6 mouse cellular contexts compared by ENCODE assay signal in genomic region chr3:97071916-97072315, GRCm38 (mm10).
DNase-seq lines count a peak whose midpoint lies in the region; ATAC-seq and TF ChIP-seq lines count a peak whose summit lies in the region.
"Not testable (repeated sequence)": the region's sequence is repeated elsewhere in the genome, so short reads cannot be mapped to it uniquely, and the experiment has no call there.

No protein-coding gene starts in this region.

- 52% methylated on average over 9 of the region's 9 CpGs for WGBS in heart, embryonic 10.5 days
- WGBS in heart, embryonic 13.5 days, result 35% methylated on average over 9 of the region's 9 CpGs
- WGBS in heart, embryonic 16.5 days, result 38% methylated on average over 9 of the region's 9 CpGs
- WGBS in intestine, postnatal 0 days, result 51% methylated on average over 9 of the region's 9 CpGs

- peak; percentile 72 for ATAC-seq in frontal cortex, adult (ENCODE audit: low TSS enrichment)
- ATAC-seq in heart, embryonic 13.5 days (ENCODE audit: extremely low read depth, insufficient number of reproducible peaks, low FRiP score, low TSS enrichment); heart, embryonic 16.5 days (replicated peaks; ENCODE audit: extremely low read depth, insufficient read depth, low FRiP score); intestine, postnatal 0 days: not testable (repeated sequence)

- peak overlapping the region; percentile 41 for H3K4me2 ChIP-seq in heart, embryonic 13.5 days
- peak overlapping the region; percentile 48 for H3K4me2 ChIP-seq in heart, embryonic 16.5 days (ENCODE audit: low read depth, low read length)
- H3K4me2 ChIP-seq in intestine, postnatal 0 days (replicated peaks; ENCODE audit: low read depth), result not testable (repeated sequence)

- peaks cover 13% of the 10 kb centered on the region for H3K4me1 ChIP-seq in heart, embryonic 10.5 days
- H3K4me1 ChIP-seq in heart, embryonic 13.5 days, result peaks cover 25% of the 10 kb centered on the region
- not testable (repeated sequence) for H3K4me1 ChIP-seq in heart, embryonic 16.5 days (ENCODE audit: control insufficient read depth, insufficient read depth, low read length); intestine, postnatal 0 days (replicated peaks; ENCODE audit: control insufficient read depth, insufficient read depth, low read length)

- H3K36me3 ChIP-seq in heart, embryonic 10.5 days; heart, embryonic 13.5 days; heart, embryonic 16.5 days (ENCODE audit: control insufficient read depth, insufficient read depth); intestine, postnatal 0 days (ENCODE audit: control insufficient read depth, insufficient read depth): not testable (repeated sequence)

- not testable (repeated sequence) for H3K4me3 ChIP-seq in heart, embryonic 10.5 days; heart, embryonic 13.5 days; heart, embryonic 16.5 days (ENCODE audit: low read length); intestine, postnatal 0 days (ENCODE audit: low read depth, low read length)

- TF ChIP-seq CTCF in intestine, postnatal 0 days (IDR thresholded peaks at IDR 0.05; ENCODE audit: low read depth), result not testable (repeated sequence)

- DNase-seq in heart, embryonic 10.5 days (ENCODE audit: low spot score), result peak; percentile 55
- DNase-seq in telencephalon, adult 2 months (ENCODE audit: low read depth, low spot score), result peak; percentile 18

- H3K27me3 ChIP-seq in heart, embryonic 10.5 days (ENCODE audit: insufficient read depth, poor library complexity, severe bottlenecking); heart, embryonic 13.5 days (replicated peaks); heart, embryonic 16.5 days (ENCODE audit: control insufficient read depth, insufficient read depth, low read length); intestine, postnatal 0 days (replicated peaks; ENCODE audit: control insufficient read depth, insufficient read depth, low read length): not testable (repeated sequence)

- peak overlapping the region; percentile 63 for H3K9ac ChIP-seq in heart, embryonic 13.5 days
- H3K9ac ChIP-seq in heart, embryonic 16.5 days (ENCODE audit: low read length), result peak overlapping the region; percentile 55
- H3K9ac ChIP-seq in intestine, postnatal 0 days (ENCODE audit: low read depth, low read length), result not testable (repeated sequence)

- not testable (repeated sequence) for H3K9me3 ChIP-seq in heart, embryonic 10.5 days; heart, embryonic 13.5 days; heart, embryonic 16.5 days (replicated peaks; ENCODE audit: control insufficient read depth, low read length); intestine, postnatal 0 days (ENCODE audit: control insufficient read depth)

- H3K27ac ChIP-seq in heart, embryonic 10.5 days, result peak overlapping the region; percentile 62; the same call in 1 of the 2 replicates
- H3K27ac ChIP-seq in heart, embryonic 13.5 days (replicated peaks), result peak overlapping the region; percentile 88
- H3K27ac ChIP-seq in heart, embryonic 16.5 days (ENCODE audit: low read length), result peak overlapping the region; percentile 86
- peak overlapping the region; percentile 28; the same call in 1 of the 2 replicates for H3K27ac ChIP-seq in intestine, postnatal 0 days (ENCODE audit: low read depth, low read length)

Comparison
In these comparisons a context has a peak if more than half of its experiments do, and no peak if none do; other contexts are left out.
1. H3K27ac ChIP-seq: peak in every context shown above with its lines; median percentile 88 in heart, embryonic 13.5 days; 86 in heart, embryonic 16.5 days; 62 in heart, embryonic 10.5 days; 28 in intestine, postnatal 0 days.